21 mouse cellular contexts compared by ENCODE assay signal in the genomic region with DNA sequence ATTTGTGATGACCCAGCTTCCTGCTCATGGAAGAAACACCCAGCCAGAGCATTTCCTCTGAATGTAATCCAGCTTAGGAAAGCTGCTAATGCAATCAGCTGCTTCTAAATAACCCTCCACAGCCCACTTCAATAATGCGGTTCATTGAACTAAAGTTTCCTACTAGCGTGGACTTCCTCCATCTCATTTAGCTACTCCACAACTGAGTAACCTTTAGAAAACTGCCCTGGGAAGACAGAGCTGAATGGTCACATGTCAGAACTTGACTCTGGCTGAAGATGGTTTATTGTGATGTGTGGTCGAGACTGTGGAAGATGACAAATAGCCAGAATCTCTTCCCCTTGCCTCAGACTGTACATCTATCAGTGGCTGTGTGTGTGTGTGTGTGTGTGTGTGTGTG. TPM values are rescaled to one million over a fixed set of nuclear protein-coding genes. Genes with fewer than 3 reads are reported as not detected.
DNase-seq lines count a peak whose midpoint lies in the region; ATAC-seq and TF ChIP-seq lines count a peak whose summit lies in the region.
"Had no signal": no experiment of that assay in that cellular context is flagged by ENCODE, and none has a peak within 500 bp of the region (broad histone marks: within the 10 kb centered on the region; RNA-seq: fewer than 3 reads in every experiment).

No protein-coding gene starts in this region.

- no peak overlapping the region for H3K4me3 ChIP-seq in layer of hippocampus, adult 2 months
- H3K4me3 ChIP-seq in bone marrow macrophage, adult 2 months (ENCODE audit: insufficient read depth, low read length) = no peak overlapping the region
- H3K4me3 ChIP-seq: embryonic facial prominence, embryonic 13.5 days; forebrain, embryonic 10.5 days; heart, embryonic 15.5 days; hindbrain, embryonic 13.5 days; neural tube, embryonic 12.5 days had no signal

- DNase-seq in layer of hippocampus, adult 2 months (ENCODE audit: low spot score in 2 of 2) = no peak
- no peak for DNase-seq in layer of hippocampus, adult 11-12 months (ENCODE audit: low spot score)
- peak; percentile 60 for DNase-seq in CD4-positive, CD25-positive, alpha-beta regulatory T cell, adult 2 months (ENCODE audit: low read depth, low spot score)
- no peak for DNase-seq in kidney, postnatal 10 days
- DNase-seq in cerebellum, adult 9-10 months = no peak
- DNase-seq: cerebellum, adult 11 months; cerebellum, postnatal 36 days; kidney, adult 2 months; kidney, postnatal 4 days; lung, embryonic 14.5 days; thymus, postnatal 14 days had no signal

- peak overlapping the region; percentile 0; the same call in 1 of the 2 replicates for H3K27ac ChIP-seq in layer of hippocampus, adult 2 months
- H3K27ac ChIP-seq in bone marrow macrophage, adult 2 months (ENCODE audit: insufficient read depth, low read depth, low read length) = peak overlapping the region; percentile 50
- H3K27ac ChIP-seq: embryonic facial prominence, embryonic 13.5 days; forebrain, embryonic 10.5 days; heart, embryonic 15.5 days; hindbrain, embryonic 13.5 days; neural tube, embryonic 12.5 days had no signal

- no peak for TF ChIP-seq POLR2A in bone marrow macrophage, adult 2 months (IDR thresholded peaks at IDR 0.05; ENCODE audit: borderline replicate concordance, low read depth, low read length)

- peaks cover 16% of the 10 kb centered on the region for H3K4me1 ChIP-seq in bone marrow macrophage, adult 2 months (ENCODE audit: control insufficient read depth, insufficient read depth, low read length)
- H3K4me1 ChIP-seq: forebrain, embryonic 10.5 days; heart, embryonic 15.5 days; hindbrain, embryonic 13.5 days; neural tube, embryonic 12.5 days had no signal

- no peak for TF ChIP-seq CTCF in layer of hippocampus, adult 2 months (conservative IDR thresholded peaks at IDR 0.05)
- TF ChIP-seq CTCF in bone marrow macrophage, adult 2 months (IDR thresholded peaks at IDR 0.05; ENCODE audit: low read depth, low read length) = no peak

- peak; percentile 49 for ATAC-seq in megakaryocyte, adult 5-6 weeks (ENCODE audit: poor library complexity, severe bottlenecking)

RNA-seq across cellular contexts. Expression of a gene that starts 12.4 kb away (rescaled TPM):
- total RNA-seq in layer of hippocampus, adult 2 months (2021) = not detected
- polyA plus RNA-seq in bone marrow macrophage, adult 2 months (2012; ENCODE audit: insufficient read depth, insufficient read length, missing spikeins) = not detected in 2 replicates
- 0.16 TPM in 1 of 2 replicates, not detected in the other for total RNA-seq in megakaryocyte, adult 5-6 weeks (2015)
- 0.44 and 0.65 TPM in 2 replicates for total RNA-seq in megakaryocyte, adult 5-6 weeks (2017)
- total RNA-seq: midbrain, postnatal 0 days had no signal
- polyA plus RNA-seq: embryonic facial prominence, embryonic 13.5 days; forebrain, embryonic 10.5 days; frontal cortex, adult 2 months; hindbrain, embryonic 13.5 days; lung, embryonic 14.5 days; midbrain, postnatal 0 days; neural tube, embryonic 12.5 days; stomach, embryonic 16.5 days had no signal
